Mouse (Mus musculus) neural tube, embryonic 15.5 days (tissue): ENCODE measurements at regions not wholly inside any gene's neighbourhood (a gene's known extent, or its start where the extent isn't known, plus 50 kb on each side); places are given as distances from the start of the nearest gene placed in this dataset.
A peak's percentile ranks its signal among the peaks of the same experiment; 100 is the strongest.

Experiments used
- ATAC-seq: fragments of 200-750 bp; cut with Nextera tagmentation; 2 replicates; pipeline ENCODE4 v1.8.0; 2017; ENCODE audit warnings: mild to moderate bottlenecking, moderate TSS enrichment, moderate library complexity; ENCODE audit not compliant: low FRiP score
- H3K27ac ChIP-seq: fragments of 300-500 bp; sonication (generic); replicated peaks from 2 replicates; pipeline ENCODE4 v1.5.1; 2015; ENCODE audit warnings: mild to moderate bottlenecking, inconsistent platforms
- H3K27me3 ChIP-seq: fragments of 300-500 bp; sonication (generic); replicated peaks from 2 replicates; pipeline ENCODE4 v1.6.1; 2015; ENCODE audit warnings: inconsistent platforms
- H3K36me3 ChIP-seq: fragments of 300-500 bp; sonication (generic); 2 replicates; pipeline ENCODE4 v1.6.1; 2015; ENCODE audit warnings: inconsistent platforms
- H3K4me1 ChIP-seq: fragments of 300-500 bp; sonication (generic); 2 replicates; pipeline ENCODE4 v1.6.1; 2015; ENCODE audit warnings: inconsistent platforms
- H3K4me2 ChIP-seq: fragments of 300-500 bp; sonication (generic); 2 replicates; pipeline ENCODE4 v1.6.1; 2015; ENCODE audit warnings: inconsistent platforms, mild to moderate bottlenecking, moderate library complexity
- H3K4me3 ChIP-seq: fragments of 300-500 bp; sonication (generic); replicated peaks from 2 replicates; pipeline ENCODE4 v1.5.1; 2015; ENCODE audit warnings: mild to moderate bottlenecking, inconsistent platforms
- H3K9ac ChIP-seq: fragments of 300-500 bp; sonication (generic); replicated peaks from 2 replicates; pipeline ENCODE4 v1.6.1; 2015; ENCODE audit warnings: mild to moderate bottlenecking, inconsistent platforms
- H3K9me3 ChIP-seq: fragments of 300-500 bp; sonication (generic); replicated peaks from 2 replicates; pipeline ENCODE4 v1.6.1; 2016; ENCODE audit warnings: inconsistent platforms
- WGBS: fragments of 180-500 bp; shearing (Covaris S2); methylation state at CpG from one replicate; pipeline ENCODE4 v1.1.7; 2015; ENCODE audit warnings: mixed read lengths; 5-methylcytosine and 5-hydroxymethylcytosine counted together

- Histone ChIP-seq H3K36me3 (no peaks in the 10 kb centered on the region), H3K27ac (no peak overlapping the region), H3K4me1 (no peaks in the 10 kb centered on the region), H3K9me3 (no peaks in the 10 kb centered on the region), H3K4me3 (no peak overlapping the region), H3K4me2 (no peak overlapping the region), H3K27me3 (no peaks in the 10 kb centered on the region), H3K9ac (no peak overlapping the region)
- WGBS, result 78% methylated on average over 3 of the region's 3 CpGs
- no peak for ATAC-seq
Observed at GRCm38 (mm10) chr11:17533706-17534105, 276.3 kb downstream of the C1d start.

DNA sequence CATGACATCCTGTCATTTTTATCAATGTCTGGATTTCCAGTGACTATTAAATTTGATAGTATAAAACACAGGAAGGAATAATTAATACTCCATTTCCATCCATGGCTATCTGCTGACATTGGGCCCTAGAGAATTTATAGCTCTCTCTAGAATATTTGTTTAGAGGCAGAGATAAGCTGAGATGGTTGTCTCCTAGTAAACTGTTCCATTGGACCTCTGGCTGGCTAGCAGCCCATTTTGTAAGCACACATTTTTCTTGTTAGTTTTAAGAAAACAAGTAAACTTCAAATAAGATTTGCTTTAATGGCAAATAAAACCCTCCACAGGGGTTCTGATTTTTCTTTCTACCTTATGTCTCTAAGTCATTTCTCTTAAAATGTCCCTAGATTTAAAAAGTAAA, 288.9 kb downstream of the C1d start:
- H3K27me3 ChIP-seq, result no peaks in the 10 kb centered on the region
- H3K36me3 ChIP-seq, result no peaks in the 10 kb centered on the region
- no peak overlapping the region for H3K9ac ChIP-seq
- H3K4me1 ChIP-seq, result peaks cover 6% of the 10 kb centered on the region; the same call in 1 of the 2 replicates
- no peak overlapping the region for H3K4me2 ChIP-seq
- no peak for ATAC-seq
- H3K4me3 ChIP-seq, result no peak overlapping the region
- no peak overlapping the region for H3K27ac ChIP-seq
- H3K9me3 ChIP-seq, result no peaks in the 10 kb centered on the region

GRCm38 (mm10) chr11:17549148-17549547, 291.8 kb downstream of the C1d start:
- 0 out of 2 replicates have a peak, but pooled peaks have one; percentile 69 for ATAC-seq
- Histone ChIP-seq H3K9ac (no peak overlapping the region), H3K27ac (peak overlapping the region; percentile 52), H3K36me3 (no peaks in the 10 kb centered on the region), H3K9me3 (no peaks in the 10 kb centered on the region), H3K4me1 (peaks cover 6% of the 10 kb centered on the region; the same call in 1 of the 2 replicates), H3K27me3 (no peaks in the 10 kb centered on the region), H3K4me2 (no peak overlapping the region), H3K4me3 (no peak overlapping the region)
- WGBS, result 46% methylated on average over 5 of the region's 5 CpGs

DNA sequence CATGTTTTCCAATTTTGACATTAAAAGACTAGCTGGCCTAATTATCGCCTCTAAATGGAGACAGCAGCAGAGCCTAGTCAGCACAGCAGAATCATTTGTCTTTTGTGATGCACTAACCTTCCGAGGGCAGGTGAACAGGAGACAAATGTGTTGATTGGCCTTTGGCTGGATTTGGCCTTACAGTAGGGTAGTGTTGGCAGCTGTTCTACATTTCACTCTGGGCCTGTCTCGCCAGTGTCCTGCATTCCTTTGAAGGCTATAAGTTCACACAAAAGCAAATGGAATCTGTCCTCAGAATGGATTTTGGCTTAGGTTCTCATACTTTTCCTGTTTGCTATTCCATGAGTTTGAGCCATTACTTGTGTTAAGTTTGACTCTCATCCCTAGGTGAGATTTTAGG, 297.9 kb downstream of the C1d start:
- Histone ChIP-seq H3K9ac (no peak overlapping the region), H3K9me3 (no peaks in the 10 kb centered on the region), H3K4me2 (no peak overlapping the region), H3K4me1 (no peaks in the 10 kb centered on the region), H3K4me3 (no peak overlapping the region), H3K27ac (no peak overlapping the region), H3K36me3 (no peaks in the 10 kb centered on the region), H3K27me3 (no peaks in the 10 kb centered on the region)
- ATAC-seq, result no peak
- WGBS, result 38% methylated on average over 3 of the region's 3 CpGs

DNA sequence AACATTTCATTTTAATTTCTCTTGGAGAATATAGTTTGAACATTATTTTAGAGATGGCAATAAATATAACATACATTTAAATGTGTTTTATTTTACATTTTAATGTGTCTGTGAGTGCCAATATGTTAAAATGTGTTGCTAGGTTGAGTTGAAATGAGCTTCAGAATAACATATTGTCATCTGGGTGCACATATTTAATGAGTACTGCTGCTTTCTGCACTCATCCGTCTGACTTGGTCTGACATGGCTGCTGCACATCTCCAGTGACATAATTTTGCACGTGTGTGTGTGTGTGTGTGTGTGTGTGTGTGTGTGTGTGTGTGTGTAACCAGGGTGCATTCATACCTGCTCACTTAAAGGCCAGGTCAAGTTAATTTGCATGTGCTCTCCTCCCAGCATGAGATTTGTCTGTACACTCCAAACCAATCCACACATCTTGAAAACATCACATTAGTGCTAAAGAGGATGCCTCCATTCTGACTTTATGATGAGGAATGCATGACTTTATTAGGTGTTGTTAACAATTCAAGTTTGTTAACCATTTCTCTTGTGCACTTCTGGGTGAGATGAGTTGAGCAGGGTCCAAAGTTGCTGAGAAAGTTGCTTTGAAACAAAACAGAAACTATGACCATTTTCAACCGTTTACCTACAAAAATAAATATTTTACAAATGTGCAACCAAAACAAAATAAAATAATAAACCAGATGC, 334.6 kb downstream of the C1d start:
- no peak overlapping the region for H3K4me3 ChIP-seq
- H3K4me1 ChIP-seq, result no peaks in the 10 kb centered on the region
- H3K27me3 ChIP-seq, result no peaks in the 10 kb centered on the region
- no peaks in the 10 kb centered on the region for H3K36me3 ChIP-seq
- H3K27ac ChIP-seq, result no peak overlapping the region
- H3K4me2 ChIP-seq, result no peak overlapping the region
- WGBS, result 71% methylated on average over 3 of the region's 3 CpGs
- ATAC-seq, result no peak
- no peaks in the 10 kb centered on the region for H3K9me3 ChIP-seq
- H3K9ac ChIP-seq, result no peak overlapping the region

- no peaks in the 10 kb centered on the region for H3K9me3 ChIP-seq
- no peak overlapping the region for H3K9ac ChIP-seq
- H3K36me3 ChIP-seq, result no peaks in the 10 kb centered on the region
- H3K27me3 ChIP-seq, result no peaks in the 10 kb centered on the region
- H3K4me3 ChIP-seq, result no peak overlapping the region
- H3K4me2 ChIP-seq, result no peak overlapping the region
- 78% methylated on average over 6 of the region's 6 CpGs for WGBS
- no peak overlapping the region for H3K27ac ChIP-seq
- H3K4me1 ChIP-seq, result peaks cover 5% of the 10 kb centered on the region; the same call in 1 of the 2 replicates
- ATAC-seq, result no peak
Observed at GRCm38 (mm10) chr11:17603726-17604493, 346.5 kb downstream of the C1d start.

DNA sequence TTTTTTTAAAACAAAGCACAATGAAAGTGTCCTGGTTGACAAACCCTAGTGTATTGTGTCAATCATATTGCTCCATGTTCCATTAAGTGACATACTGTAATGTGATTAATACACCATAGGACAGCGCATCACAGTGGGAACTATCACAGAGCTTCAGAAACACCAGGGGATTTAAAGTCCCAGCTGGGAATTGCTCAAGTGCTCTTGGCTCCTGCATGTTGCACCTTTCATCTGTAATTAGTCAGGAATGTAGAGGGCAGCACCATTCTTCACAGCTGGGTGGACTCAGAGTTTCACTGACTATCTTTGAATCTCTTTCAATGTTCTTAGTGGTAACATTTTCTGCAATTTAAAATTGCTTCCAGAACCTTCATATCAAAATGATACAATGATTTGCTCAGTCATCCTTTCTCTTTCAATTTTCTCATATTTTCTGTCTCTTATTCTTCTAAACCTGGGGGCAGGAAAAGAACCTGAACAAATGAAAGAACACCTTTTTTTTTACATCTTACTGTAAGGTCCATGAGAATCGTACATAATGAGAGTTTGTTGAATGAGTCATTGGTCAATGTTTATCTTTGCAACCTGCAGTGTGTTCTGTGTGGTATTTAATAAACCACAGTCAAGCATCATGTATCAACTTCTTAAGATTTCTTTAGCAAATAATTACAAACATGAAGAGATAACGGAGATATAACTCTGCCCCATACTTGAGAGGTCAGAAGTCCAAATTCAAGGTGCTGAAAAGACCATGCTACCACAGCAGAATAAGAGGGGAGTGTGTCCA, 333.0 kb downstream of the Etaa1 start:
- Histone ChIP-seq H3K4me3 (no peak overlapping the region), H3K36me3 (no peaks in the 10 kb centered on the region), H3K9me3 (no peaks in the 10 kb centered on the region), H3K4me2 (no peak overlapping the region), H3K4me1 (no peaks in the 10 kb centered on the region), H3K27me3 (no peaks in the 10 kb centered on the region), H3K27ac (no peak overlapping the region), H3K9ac (no peak overlapping the region)
- 85% methylated on average over 3 of the region's 3 CpGs for WGBS
- no peak for ATAC-seq

- no peak overlapping the region for H3K4me3 ChIP-seq
- no peaks in the 10 kb centered on the region for H3K4me1 ChIP-seq
- no peaks in the 10 kb centered on the region for H3K27me3 ChIP-seq
- WGBS, result 88% methylated on average over 2 of the region's 2 CpGs
- no peak overlapping the region for H3K4me2 ChIP-seq
- no peak overlapping the region for H3K9ac ChIP-seq
- peak; percentile 50; the same call in 1 of the 2 replicates for ATAC-seq
- peak overlapping the region; percentile 15; the same call in 1 of the 2 replicates for H3K27ac ChIP-seq
- H3K9me3 ChIP-seq, result no peaks in the 10 kb centered on the region
- no peaks in the 10 kb centered on the region for H3K36me3 ChIP-seq
Observed at GRCm38 (mm10) chr11:17629541-17630171, 324.0 kb downstream of the Etaa1 start.

- no peaks in the 10 kb centered on the region for H3K36me3 ChIP-seq
- H3K4me3 ChIP-seq, result no peak overlapping the region
- ATAC-seq, result no peak
- H3K4me2 ChIP-seq, result no peak overlapping the region
- no CpG with 5 or more reads among the region's 1 CpGs for WGBS
- H3K27ac ChIP-seq, result no peak overlapping the region
- no peaks in the 10 kb centered on the region for H3K27me3 ChIP-seq
- no peaks in the 10 kb centered on the region for H3K4me1 ChIP-seq
- no peak overlapping the region for H3K9ac ChIP-seq
- no peaks in the 10 kb centered on the region for H3K9me3 ChIP-seq
Observed at GRCm38 (mm10) chr11:17630172-17630553, 323.5 kb downstream of the Etaa1 start.

DNA sequence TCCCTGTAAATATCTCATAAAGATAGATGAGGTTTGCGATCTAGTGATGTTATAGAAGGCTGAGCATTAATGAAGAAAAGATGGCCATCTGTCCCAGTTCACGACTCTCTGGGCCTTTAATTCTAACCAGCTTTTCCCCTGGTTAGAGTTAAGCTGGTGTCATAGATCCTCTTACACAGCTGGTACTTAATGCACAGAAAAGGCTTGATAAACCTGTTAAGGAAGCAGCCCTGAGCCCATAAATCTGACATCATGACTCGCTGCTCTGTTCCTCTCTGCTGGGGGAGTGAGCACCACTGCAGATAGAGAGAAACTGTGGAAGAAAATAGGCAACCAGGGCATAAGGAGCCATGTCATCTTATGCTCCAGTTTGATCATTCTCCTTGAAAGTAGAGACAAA, 316.5 kb downstream of the Etaa1 start:
- H3K4me2 ChIP-seq, result no peak overlapping the region
- 45% methylated on average over 3 of the region's 3 CpGs for WGBS
- H3K4me3 ChIP-seq, result no peak overlapping the region
- H3K36me3 ChIP-seq, result no peaks in the 10 kb centered on the region
- H3K9me3 ChIP-seq, result no peaks in the 10 kb centered on the region
- H3K4me1 ChIP-seq, result no peaks in the 10 kb centered on the region
- no peak for ATAC-seq
- H3K9ac ChIP-seq, result no peak overlapping the region
- no peak overlapping the region for H3K27ac ChIP-seq
- H3K27me3 ChIP-seq, result no peaks in the 10 kb centered on the region

GRCm38 (mm10) chr11:17639922-17640321, 313.8 kb downstream of the Etaa1 start:
- ATAC-seq, result no peak
- Histone ChIP-seq H3K9ac (no peak overlapping the region), H3K4me2 (no peak overlapping the region), H3K36me3 (no peaks in the 10 kb centered on the region), H3K4me1 (no peaks in the 10 kb centered on the region), H3K27me3 (no peaks in the 10 kb centered on the region), H3K4me3 (no peak overlapping the region), H3K27ac (no peak overlapping the region), H3K9me3 (no peaks in the 10 kb centered on the region)
- WGBS, result 61% methylated on average over 7 of the region's 7 CpGs
